In the genomic region with DNA sequence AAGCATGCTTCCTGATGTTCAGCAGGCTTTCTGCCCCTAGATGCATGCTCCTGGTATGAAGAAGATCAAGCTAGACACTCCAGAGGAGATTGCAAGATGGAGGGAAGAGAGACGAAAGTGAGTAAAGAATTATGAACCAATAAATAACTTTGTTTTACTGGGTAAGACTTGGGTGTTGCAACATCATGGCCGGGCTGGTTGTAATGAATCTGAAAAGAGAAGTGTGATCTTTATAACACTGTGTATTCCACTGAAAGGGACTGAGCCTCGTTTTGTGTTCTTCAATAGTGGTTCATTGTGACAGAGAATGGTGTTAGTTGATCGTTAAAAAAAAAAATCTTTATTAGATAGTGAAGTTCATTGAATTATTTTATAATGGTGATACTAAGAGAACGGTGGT, we compare ENCODE assay signal across 20 mouse cellular contexts. TPM values are rescaled to one million over a fixed set of nuclear protein-coding genes. Genes with fewer than 3 reads are reported as not detected.
DNase-seq lines count a peak whose midpoint lies in the region; ATAC-seq lines count a peak whose summit lies in the region.
"Had no signal": no experiment of that assay in that cellular context is flagged by ENCODE, and none has a peak within 500 bp of the region (broad histone marks: within the 10 kb centered on the region; RNA-seq: fewer than 3 reads in every experiment).

No protein-coding gene starts in this region.

- DNase-seq in heart, postnatal 14 days: no peak
- DNase-seq in layer of hippocampus, adult 8-10 months (ENCODE audit: low spot score in 2 of 2): no peak
- DNase-seq: adrenal gland, adult 2 months; adrenal gland, adult 8-10 months; adrenal gland, postnatal 10 days; adrenal gland, postnatal 14 days; adrenal gland, postnatal 25 days; adrenal gland, postnatal 36 days; B cell, adult 2 months; cerebellum, adult 11 months; cerebellum, adult 11-12 months; cerebellum, adult 18-20 months; cerebellum, adult 2 months had no signal

- intact Hi-C loops in heart, postnatal 14 days (cut with DNase I): no loop called here

- peak; percentile 64 for ATAC-seq in granulocyte monocyte progenitor cell, adult 5-6 weeks (replicated peaks; ENCODE audit: poor library complexity, severe bottlenecking)
- ATAC-seq in megakaryocyte, adult 5-6 weeks (ENCODE audit: poor library complexity, severe bottlenecking): peak; percentile 52
- peak; percentile 38; the same call in 1 of the 2 replicates for ATAC-seq in megakaryocyte progenitor cell, adult 5-6 weeks (replicated peaks; ENCODE audit: poor library complexity)
- no peak for ATAC-seq in cerebellum, adult (ENCODE audit: insufficient number of reproducible peaks, low FRiP score, low TSS enrichment)
- ATAC-seq: activated CD4-positive, CD25-positive, alpha-beta regulatory T cell, adult 4 months; CD4-positive, CD25-positive, alpha-beta regulatory T cell, adult 4 months; Patski had no signal

RNA-seq across cellular contexts. Expression of gene Nufip1, which starts 5.1 kb away (rescaled TPM):
- total RNA-seq in granulocyte monocyte progenitor cell, adult 5-6 weeks (2014; fragmentation: Nextera tagmentation): 14.1 and 20.3 TPM in 2 replicates
- 24.8 and 29.9 TPM in 2 replicates for total RNA-seq in granulocyte monocyte progenitor cell, adult 5-6 weeks (2017)
- total RNA-seq in megakaryocyte, adult 5-6 weeks (2015): 11.5 and 13.3 TPM in 2 replicates
- 17.5 and 19.1 TPM in 2 replicates for total RNA-seq in megakaryocyte, adult 5-6 weeks (2017)
- 23.1 and 25.2 TPM in 2 replicates for total RNA-seq in megakaryocyte progenitor cell, adult 5-6 weeks (2015)
- total RNA-seq in megakaryocyte progenitor cell, adult 5-6 weeks (2017): 23.5 and 28.7 TPM in 2 replicates
- total RNA-seq in heart, postnatal 14 days (2021): 1 to 10 TPM; 3.1 to 3.6 TPM
- 1 to 10 TPM; 8.3 to 9.4 (median 8.8) TPM for total RNA-seq in layer of hippocampus, adult 8-10 months (2022)

RNA-seq across cellular contexts. Expression of gene Gpalpp1, which starts 5.2 kb away (rescaled TPM):
- 20.4 and 22.4 TPM in 2 replicates for total RNA-seq in granulocyte monocyte progenitor cell, adult 5-6 weeks (2014; fragmentation: Nextera tagmentation)
- total RNA-seq in granulocyte monocyte progenitor cell, adult 5-6 weeks (2017): 31.5 and 35.1 TPM in 2 replicates
- total RNA-seq in megakaryocyte, adult 5-6 weeks (2015): 15.3 and 17.1 TPM in 2 replicates
- total RNA-seq in megakaryocyte, adult 5-6 weeks (2017): 31.9 and 35.3 TPM in 2 replicates
- 18.4 and 21.6 TPM in 2 replicates for total RNA-seq in megakaryocyte progenitor cell, adult 5-6 weeks (2015)
- 36.7 and 37.2 TPM in 2 replicates for total RNA-seq in megakaryocyte progenitor cell, adult 5-6 weeks (2017)
- total RNA-seq in heart, postnatal 14 days (2021): 10 to 100 TPM; 11.7 to 12.2 TPM
- 10 to 100 TPM; 23.9 to 26.0 (median 24.8) TPM for total RNA-seq in layer of hippocampus, adult 8-10 months (2022)
